Mouse (Mus musculus) spleen, adult 2 months (tissue): ENCODE data around the gene Mapk3. TPM values are rescaled to one million over a fixed set of nuclear protein-coding genes. Genes with fewer than 3 reads are reported as not detected.
A peak's percentile ranks its signal among the peaks of the same experiment; 100 is the strongest.

Experiments used
- DNase-seq, 2 experiments: peaks; one replicate each; pipeline versions ENCODE4 v3.0.0 to v3.0.0-alpha.2; 2012 to 2021; ENCODE audit warnings: low spot score in 2 of 2, low read depth in 1 of 2
- H3K27ac ChIP-seq: fragments of 200-500 bp; 2 replicates; pipeline ENCODE4 v1.5.1; 2012; ENCODE audit warnings: low read length, inconsistent platforms; ENCODE audit not compliant: insufficient read depth
- H3K27me3 ChIP-seq: fragments of 200-500 bp; 2 replicates; pipeline ENCODE4 v1.6.1; 2012; ENCODE audit warnings: mild to moderate bottlenecking, moderate library complexity, low read length, inconsistent platforms; ENCODE audit not compliant: control insufficient read depth, insufficient read depth
- H3K36me3 ChIP-seq: fragments of 200-500 bp; 2 replicates; pipeline ENCODE4 v1.6.1; 2012; ENCODE audit warnings: mild to moderate bottlenecking, low read length, inconsistent platforms; ENCODE audit not compliant: control insufficient read depth, insufficient read depth
- H3K4me1 ChIP-seq: fragments of 200-500 bp; 2 replicates; pipeline ENCODE4 v1.6.1; 2011; ENCODE audit warnings: inconsistent platforms; ENCODE audit not compliant: control insufficient read depth, insufficient read depth, insufficient read length
- H3K4me3 ChIP-seq: fragments of 200-500 bp; 2 replicates; pipeline ENCODE4 v1.5.1; 2011; ENCODE audit warnings: mild to moderate bottlenecking, inconsistent platforms; ENCODE audit not compliant: insufficient read depth, insufficient read length; ENCODE audit errors: extremely low read depth
- CTCF ChIP-seq: fragments of 200-500 bp; IDR thresholded peaks from 2 replicates; pipeline ENCODE4 v1.5.1; 2011; ENCODE audit warnings: mild to moderate bottlenecking, inconsistent platforms; ENCODE audit not compliant: insufficient read depth, insufficient read length, insufficient replicate concordance; ENCODE audit errors: extremely low read depth
- POLR2A ChIP-seq: fragments of 200-500 bp; IDR thresholded peaks from 2 replicates; pipeline ENCODE4 v1.6.1; 2011; ENCODE audit warnings: low read depth, low read length, inconsistent platforms
- WGBS: fragments of 180-500 bp; shearing (Covaris S2); methylation state at CpG from one replicate; pipeline ENCODE4 v1.1.7; 2018; 5-methylcytosine and 5-hydroxymethylcytosine counted together
- polyA plus RNA-seq: library from polyadenylated mRNA; depleted of rRNA; stranded (reverse); fragments of >200 nt; gene quantifications from 2 replicates; pipeline ENCODE4 v1.2.3, GENCODE M21; 2012

Gene Mapk3
- polyA plus RNA-seq, 1 experiment, result 108 TPM

DNA sequence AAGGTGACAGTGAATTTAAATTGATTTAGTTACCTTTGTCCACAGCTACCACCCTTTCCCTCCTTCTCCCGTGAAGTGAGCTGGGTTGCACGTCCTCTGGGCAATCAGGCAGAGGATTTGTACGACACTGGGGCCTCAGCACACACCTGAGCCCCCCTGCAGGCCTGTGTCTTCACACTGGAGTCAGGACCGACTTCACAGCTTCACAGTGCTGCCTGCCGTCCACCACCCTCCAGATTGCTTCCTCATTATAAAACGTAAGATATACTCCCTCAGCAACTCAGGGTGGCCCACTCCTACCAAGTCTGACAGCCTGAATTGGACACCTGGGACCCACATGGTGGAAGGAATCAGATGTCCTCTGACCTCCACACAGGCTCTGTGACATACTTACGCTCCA, 862 bp upstream of the Mapk3 start:
- no peak for TF ChIP-seq CTCF
- no peak for TF ChIP-seq POLR2A
- WGBS, result 82% methylated on average over 7 of the region's 7 CpGs
- H3K4me3 ChIP-seq, result no peak overlapping the region
- H3K36me3 ChIP-seq, result no peaks in the 10 kb centered on the region; the same call in 1 of the 2 replicates
- no peaks in the 10 kb centered on the region for H3K27me3 ChIP-seq
- H3K27ac ChIP-seq, result no peak overlapping the region
- H3K4me1 ChIP-seq, result peaks cover 10% of the 10 kb centered on the region; the same call in 1 of the 2 replicates
- no peak for DNase-seq

DNA sequence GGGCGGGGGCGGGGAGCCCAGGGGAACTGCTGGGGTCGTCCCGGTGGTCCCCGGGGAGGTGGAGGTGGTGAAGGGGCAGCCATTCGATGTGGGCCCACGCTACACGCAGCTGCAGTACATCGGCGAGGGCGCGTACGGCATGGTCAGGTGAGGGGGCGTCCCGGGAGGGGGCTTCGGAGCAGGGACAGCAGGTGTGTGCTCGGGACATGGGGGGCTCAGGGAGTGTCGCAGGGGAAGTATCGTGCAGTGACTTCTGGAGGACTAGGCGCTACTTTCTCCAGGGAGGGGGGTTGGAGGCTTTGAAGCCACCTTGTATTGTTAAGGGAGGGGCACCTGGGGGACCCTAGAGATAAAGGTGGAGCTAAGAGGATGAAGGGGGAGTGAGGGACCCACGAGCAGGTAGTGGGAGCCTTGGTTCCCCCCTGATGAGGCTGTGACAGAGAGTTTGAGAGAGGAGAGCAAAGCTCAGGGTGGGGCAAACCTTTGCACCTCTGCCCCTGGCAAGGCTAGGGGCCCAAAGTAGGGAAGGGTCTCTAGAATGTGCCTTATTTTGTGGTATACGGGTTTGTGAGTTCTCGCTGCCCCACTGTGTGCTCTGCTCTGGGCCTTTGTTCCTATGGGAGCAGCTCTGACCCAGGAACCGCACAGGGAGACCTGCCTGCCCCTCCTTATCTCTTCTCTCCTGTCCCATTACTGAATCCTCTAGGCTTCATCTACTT, 430 bp downstream of the Mapk3 start:
- H3K36me3 ChIP-seq, result peaks cover 6% of the 10 kb centered on the region
- H3K27ac ChIP-seq, result peak overlapping the region; percentile 63
- H3K27me3 ChIP-seq, result no peaks in the 10 kb centered on the region
- no peak for TF ChIP-seq CTCF
- TF ChIP-seq POLR2A, result no peak
- 2% methylated on average over 22 of the region's 24 CpGs for WGBS
- no peak for DNase-seq
- H3K4me3 ChIP-seq, result peak overlapping the region; percentile 78
- peaks cover 5% of the 10 kb centered on the region; the same call in 1 of the 2 replicates for H3K4me1 ChIP-seq

DNA sequence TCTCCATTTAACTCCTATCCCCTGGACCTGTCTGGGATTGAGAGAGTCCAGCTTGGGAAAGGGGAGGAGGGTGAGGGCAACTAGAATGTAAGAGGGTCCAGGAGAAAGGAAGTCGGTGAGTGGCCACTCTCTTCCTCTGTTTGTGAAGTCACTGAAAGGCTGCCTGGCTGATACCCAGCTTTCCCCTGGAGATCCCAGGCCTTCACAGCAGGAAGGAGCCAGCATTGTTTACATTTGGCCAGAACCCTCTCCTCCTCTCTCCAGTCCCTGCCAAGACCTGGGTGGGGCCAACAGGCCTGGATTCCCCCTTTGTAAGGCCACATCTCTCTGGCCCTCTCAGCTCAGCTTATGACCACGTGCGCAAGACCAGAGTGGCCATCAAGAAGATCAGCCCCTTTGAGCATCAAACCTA, 996 bp downstream of the Mapk3 start:
- TF ChIP-seq CTCF, result no peak
- no peak for TF ChIP-seq POLR2A
- H3K4me1 ChIP-seq, result peaks cover 5% of the 10 kb centered on the region; the same call in 1 of the 2 replicates
- no peaks in the 10 kb centered on the region for H3K27me3 ChIP-seq
- DNase-seq, result no peak
- peak overlapping the region; percentile 63 for H3K27ac ChIP-seq
- 51% methylated on average over 3 of the region's 3 CpGs for WGBS
- peaks cover 9% of the 10 kb centered on the region for H3K36me3 ChIP-seq
- peak overlapping the region; percentile 78 for H3K4me3 ChIP-seq

DNA sequence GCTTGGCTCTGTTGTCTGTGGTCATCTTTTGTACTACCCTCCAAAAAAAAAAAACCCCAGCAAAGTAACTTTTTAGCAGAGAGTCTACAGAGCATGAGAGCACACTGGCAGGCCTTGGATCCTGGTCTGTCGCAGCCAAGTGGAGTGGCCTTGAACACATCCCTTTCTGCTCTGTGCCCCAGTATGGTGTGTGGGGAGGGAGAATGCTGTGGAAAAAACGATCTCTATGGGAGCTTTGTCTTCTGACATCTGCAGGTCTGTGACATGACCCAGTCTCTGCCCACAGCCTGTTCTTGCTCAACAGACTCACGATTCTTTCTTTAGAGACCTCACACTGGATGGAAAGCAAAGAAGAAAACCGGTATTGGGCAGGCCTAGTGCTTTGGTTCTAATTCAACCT, 1.6 kb downstream of the Mapk3 start:
- no peak overlapping the region for H3K27ac ChIP-seq
- H3K4me3 ChIP-seq, result no peak overlapping the region
- H3K36me3 ChIP-seq, result peaks cover 12% of the 10 kb centered on the region
- H3K4me1 ChIP-seq, result peaks cover 5% of the 10 kb centered on the region; the same call in 1 of the 2 replicates
- no peaks in the 10 kb centered on the region for H3K27me3 ChIP-seq
- no peak for TF ChIP-seq POLR2A
- no peak for TF ChIP-seq CTCF
- WGBS, result 68% methylated on average over 4 of the region's 4 CpGs
- DNase-seq, result no peak

DNA sequence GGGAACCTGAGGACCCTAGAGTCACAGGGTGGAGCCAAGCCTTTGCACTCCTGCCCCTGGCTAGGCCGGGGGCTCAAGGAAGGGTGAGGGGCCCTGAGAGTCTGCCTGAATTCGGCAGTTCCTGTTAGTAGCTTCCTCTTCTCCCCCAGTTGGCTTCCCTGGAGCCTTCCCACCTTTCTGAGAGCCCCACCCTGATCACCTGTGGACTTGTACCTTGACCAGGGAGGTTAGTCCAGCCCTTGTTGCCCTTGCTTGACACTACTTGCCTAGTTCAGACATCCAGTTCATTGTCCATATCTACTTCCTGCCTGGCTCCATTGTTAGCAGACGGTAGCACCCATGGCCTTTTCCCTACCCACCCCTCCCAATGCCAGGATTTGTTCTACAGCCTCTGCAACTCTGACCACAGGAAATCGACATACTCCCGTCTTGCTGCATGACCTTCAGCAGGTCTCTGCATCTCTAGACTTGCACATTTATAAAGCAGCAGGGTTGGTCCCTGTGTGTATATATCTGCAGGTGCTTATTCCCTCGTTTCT, 2.2 kb downstream of the Mapk3 start:
- no peak for TF ChIP-seq CTCF
- no peak for TF ChIP-seq POLR2A
- Histone ChIP-seq H3K27ac (no peak overlapping the region), H3K36me3 (peaks cover 13% of the 10 kb centered on the region), H3K4me3 (no peak overlapping the region), H3K27me3 (no peaks in the 10 kb centered on the region), H3K4me1 (peaks cover 5% of the 10 kb centered on the region; the same call in 1 of the 2 replicates)
- no peak for DNase-seq
- WGBS, result 66% methylated on average over 6 of the region's 6 CpGs

DNA sequence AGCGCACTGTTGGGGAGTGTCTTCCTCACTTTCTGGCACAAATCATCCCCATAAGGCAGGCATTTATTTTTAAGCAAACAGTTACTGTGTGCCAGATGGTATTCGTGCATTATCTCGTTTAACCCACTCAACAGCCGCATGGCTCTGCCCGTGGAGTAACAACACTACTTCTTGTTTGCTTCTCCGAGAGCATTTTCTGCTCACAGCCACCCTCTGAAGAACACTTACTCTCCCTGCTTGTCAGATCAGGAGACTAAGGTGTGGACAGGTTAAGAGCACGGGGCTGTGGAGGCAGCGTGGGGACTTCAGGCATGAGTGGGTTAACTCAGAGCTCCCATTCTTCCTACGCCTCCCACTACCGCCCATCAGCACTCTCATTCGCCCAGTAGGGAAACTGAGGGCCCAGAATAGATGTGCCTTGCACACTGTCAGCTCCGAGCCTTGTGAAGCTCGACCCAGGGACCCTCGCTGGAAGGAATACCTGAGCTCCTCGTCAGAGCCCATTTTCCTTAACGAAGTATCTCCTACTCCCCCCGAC, 3.1 kb downstream of the Mapk3 start:
- TF ChIP-seq CTCF (no peak), POLR2A (no peak)
- peaks cover 16% of the 10 kb centered on the region for H3K36me3 ChIP-seq

More for the DNA sequence above, 3.1 kb downstream of the Mapk3 start:
- peaks cover 5% of the 10 kb centered on the region; the same call in 1 of the 2 replicates for H3K4me1 ChIP-seq
- H3K4me3 ChIP-seq, result no peak overlapping the region
- WGBS, result 84% methylated on average over 17 of the region's 17 CpGs
- no peaks in the 10 kb centered on the region for H3K27me3 ChIP-seq
- no peak overlapping the region for H3K27ac ChIP-seq
- no peak for DNase-seq
